Mouse (Mus musculus): ENCODE results near the gene Asb16. TPM values are rescaled to one million over a fixed set of nuclear protein-coding genes. Genes with fewer than 3 reads are reported as not detected.

Asb16 gene
- polyA plus RNA-seq (2012; rRNA removed), result 0.35 and 0.44 TPM in 2 replicates

DNA sequence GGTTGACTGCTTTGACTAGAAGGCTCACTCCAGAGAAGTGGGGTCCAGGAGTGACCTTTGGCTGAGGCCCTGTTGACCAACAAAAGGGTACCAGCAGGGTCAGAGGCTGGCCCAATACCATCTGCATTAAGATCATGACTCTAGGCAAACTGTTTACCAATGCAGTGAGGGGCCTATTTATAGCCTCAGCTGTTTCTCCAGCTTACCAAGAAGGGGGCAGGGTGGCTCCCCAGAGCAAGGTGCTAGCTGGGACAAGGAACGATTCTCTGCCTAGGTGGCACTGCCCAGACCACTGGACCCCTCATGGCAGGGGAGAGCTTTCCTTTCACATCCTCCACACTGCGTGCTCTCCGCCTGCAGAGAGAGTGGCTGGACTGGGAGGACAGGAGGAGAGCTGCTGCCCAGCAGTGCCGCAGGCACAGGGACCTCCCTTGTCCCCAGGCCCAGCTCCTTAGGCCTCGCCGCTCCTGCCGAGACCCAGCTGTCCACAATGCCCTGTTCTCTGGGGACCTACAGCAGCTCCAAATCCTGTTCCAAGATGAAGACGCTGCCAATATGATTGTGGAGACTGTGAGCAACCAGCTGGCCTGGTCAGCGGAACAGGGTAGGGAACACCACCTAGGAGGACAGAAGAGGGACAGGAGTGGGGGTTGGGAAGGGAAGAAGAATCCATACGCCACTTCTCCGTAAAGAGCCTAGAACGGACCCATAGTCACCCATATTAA is at the start of gene Asb16:
Asb16 (plus strand) TSS at position 224 of the 725 bp plus-strand sequence.

DNA sequence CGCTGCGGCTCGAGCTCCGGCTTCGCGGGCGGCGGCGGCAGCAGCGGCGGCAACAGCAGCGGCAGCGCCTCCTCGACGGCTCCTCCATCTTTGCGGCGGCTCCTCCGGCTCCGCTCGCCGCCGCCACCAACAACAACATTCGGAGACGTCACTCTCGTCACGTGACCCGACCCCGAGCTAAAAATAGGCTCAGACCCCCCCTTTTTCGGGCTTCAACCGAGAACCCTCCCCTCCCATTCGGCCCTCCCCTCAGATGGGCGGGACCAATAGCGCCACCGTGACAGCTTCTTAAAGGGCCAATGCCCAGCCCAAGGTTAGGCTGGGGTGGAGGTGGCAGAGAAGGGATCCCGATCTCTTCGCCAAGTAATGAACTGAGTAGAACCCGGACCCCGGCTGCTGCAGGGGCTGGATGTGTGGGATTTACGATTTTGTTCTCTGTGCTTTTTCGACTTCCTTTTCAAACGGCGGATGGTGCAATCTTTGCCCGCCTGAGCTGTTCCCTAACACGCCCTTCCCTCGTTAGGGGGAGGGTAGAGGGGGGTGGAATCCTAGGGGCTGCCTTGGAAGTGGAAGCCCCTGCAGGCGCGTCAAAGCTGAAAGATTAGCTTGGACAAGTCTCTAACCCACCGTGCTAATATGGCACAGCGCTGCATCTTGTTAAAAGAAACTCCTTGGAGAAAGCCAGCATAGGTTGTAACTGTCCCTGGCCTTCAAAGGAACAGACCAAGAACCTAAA is 38.4 kb upstream of the Asb16 start, which contains the start of gene Hdac5:
Hdac5 (minus strand) TSS at position 161 of the 736 bp plus-strand sequence.

DNA sequence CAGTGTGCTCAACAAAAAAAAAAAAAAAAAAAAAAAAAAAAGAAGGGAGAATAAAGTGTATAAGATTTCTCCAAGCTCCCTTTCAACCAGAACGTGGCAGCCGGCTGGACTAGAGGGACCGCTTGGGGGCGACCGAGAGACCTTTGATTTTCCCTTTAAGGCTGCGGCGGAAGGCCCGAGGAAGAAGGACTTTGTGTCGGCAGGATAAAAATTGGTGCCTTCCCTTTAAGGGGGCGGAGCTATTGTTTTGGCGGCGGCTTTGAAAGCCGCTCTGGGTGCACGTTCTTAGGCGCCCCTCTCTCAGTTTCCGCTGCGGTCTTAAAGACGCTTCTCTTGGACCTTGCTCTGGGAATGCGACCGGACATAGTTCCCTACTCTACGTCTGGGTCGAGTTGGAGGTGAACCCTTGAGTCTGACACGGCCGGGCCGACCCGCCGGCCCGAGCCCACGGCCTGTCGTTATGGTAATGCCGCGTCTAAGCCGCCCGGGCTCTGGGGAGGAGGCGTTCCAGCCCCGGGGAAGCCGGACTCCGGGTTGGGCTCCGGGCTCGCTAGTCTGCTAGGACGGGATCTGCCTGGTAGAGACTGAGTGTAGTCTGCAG is 19.8 kb upstream of the Asb16 start, which contains the start of gene BC030867:
BC030867 (plus strand) TSS at position 253 of the 601 bp plus-strand sequence.

DNA sequence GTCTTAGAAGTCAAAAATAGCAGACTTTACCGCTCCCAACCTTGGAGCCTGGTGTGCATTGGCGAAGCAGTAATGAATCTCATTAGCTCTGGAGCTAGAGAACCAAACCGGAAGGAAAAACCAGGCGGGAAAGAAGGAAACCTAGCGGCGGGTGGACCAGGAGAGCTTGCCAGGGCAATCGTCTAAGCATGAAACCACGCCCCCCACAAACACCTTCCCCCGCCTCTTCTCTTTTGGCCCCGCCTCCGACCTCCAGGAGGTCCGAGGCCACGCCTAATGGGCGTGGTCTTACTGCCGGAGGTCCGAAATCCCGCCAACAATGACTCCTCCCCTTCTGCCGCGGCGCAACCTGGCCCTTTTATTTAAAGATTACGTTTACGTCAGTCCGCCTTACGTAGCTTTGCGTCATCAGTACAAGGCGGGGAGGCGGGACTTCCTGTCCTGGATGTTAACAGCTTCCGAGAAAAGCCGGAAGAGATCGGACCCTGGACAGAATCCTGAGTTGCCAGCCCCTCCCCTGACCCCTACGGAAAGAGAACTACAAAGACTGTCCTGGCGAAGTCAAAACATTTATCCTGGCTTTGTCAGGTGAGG is 16.1 kb downstream of the Asb16 start, which contains the start of gene Tmub2:
Tmub2 (plus strand) TSS at position 431 of the 594 bp plus-strand sequence.

DNA sequence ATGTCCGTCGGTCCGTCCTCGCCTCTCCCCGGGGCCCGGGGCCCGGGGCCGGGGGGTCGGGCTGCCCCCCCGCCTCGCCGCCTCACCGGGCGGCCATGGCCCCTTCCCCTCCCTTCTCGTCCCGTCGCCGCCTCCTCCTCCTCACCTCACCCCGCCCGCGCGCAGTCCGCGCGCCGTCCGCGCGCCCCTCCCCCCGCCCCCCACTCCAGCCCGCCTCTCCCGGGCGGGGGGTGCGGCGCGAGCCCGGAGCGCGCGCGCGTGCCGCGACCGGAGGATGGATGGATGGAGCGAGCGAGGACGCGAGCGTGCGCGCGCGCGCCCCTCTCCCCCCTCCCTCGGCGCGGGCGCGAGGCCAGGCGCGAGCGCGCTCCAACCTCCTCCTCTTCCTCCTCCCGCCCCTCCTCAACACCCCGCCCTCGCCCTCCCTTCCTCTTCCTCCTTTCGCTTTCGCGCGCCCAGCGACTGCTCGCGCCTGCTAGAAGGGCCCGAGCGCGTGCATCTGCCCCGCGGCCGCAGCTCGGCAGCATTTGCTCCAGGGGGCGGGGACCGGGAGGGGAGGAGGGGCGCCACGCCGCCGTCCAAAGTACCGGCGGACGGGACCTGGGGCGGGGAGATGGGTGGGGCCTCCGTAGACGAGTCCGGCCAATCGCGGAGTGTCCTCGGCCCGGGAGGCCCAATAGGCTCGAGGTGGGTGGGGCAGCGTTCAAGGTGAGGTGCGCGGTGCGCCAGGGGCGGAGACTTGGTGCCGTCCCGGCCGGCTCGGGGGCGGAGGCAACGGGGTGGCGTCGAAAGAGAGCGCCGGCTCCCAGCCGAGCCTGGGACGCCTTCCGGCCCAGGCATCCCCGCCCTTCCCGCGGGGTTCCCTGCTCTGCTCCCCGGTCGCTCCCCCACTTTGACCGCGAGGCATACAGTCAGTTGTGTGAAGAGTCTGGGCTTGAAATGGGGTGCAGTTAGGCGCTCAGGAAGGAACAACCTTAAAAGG is 28.2 kb downstream of the Asb16 start, which contains the start of gene Atxn7l3:
Atxn7l3 (minus strand) TSS at position 141 of the 982 bp plus-strand sequence.

DNA sequence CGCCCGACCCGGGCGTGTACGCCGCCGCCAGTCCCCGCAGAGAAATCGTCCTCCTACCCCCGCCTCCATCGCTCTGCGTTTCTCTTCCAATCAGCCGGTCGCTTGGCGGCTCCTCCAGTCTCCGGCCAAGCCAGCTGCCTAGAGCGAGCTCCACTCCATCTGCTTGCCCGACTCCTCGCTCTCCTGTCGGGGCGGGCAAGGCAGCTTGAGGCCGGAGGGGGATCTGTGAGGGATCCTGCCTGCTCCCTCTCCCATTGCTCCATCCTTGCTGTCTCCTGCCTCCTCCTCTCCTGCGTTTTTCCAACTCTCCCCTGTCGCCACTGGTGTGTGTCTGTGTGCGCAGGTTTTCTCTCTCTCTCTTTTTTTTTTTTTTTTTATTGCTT is 50.9 kb downstream of the Asb16 start, which contains the start of gene Ubtf:
Ubtf (minus strand) TSS at position 333 of the 383 bp plus-strand sequence.

Other genes with a start within 250 kb of the Asb16 start
- gene Mpp3, start 240.3 kb upstream of the Asb16 start, polyA plus RNA-seq (2012; rRNA removed), result 0.27 and 0.40 TPM in 2 replicates
- gene Cd300lg, start 227.2 kb upstream of the Asb16 start, polyA plus RNA-seq (2012; rRNA removed), result 0.37 and 0.38 TPM in 2 replicates
- 10.6 and 12.5 TPM in 2 replicates for gene Mpp2, start 180.2 kb upstream of the Asb16 start, polyA plus RNA-seq (2012; rRNA removed)
- not detected in 2 replicates for gene Ppy, start 167.4 kb upstream of the Asb16 start, polyA plus RNA-seq (2012; rRNA removed)
- gene Pyy, start 160.9 kb upstream of the Asb16 start, polyA plus RNA-seq (2012; rRNA removed), result 0.43 TPM in 1 of 2 replicates, not detected in the other
- 9.0 and 10.4 TPM in 2 replicates for gene Nags, start 123.2 kb upstream of the Asb16 start, polyA plus RNA-seq (2012; rRNA removed)
- 8.1 and 10.1 TPM in 2 replicates for gene Tmem101, start 112.3 kb upstream of the Asb16 start, polyA plus RNA-seq (2012; rRNA removed)
- 15.8 and 18.5 TPM in 2 replicates for gene Lsm12, start 83.4 kb upstream of the Asb16 start, polyA plus RNA-seq (2012; rRNA removed)
- 11.3 and 12.4 TPM in 2 replicates for gene G6pc3, start 79.1 kb upstream of the Asb16 start, polyA plus RNA-seq (2012; rRNA removed)
- gene Hdac5, start 38.6 kb upstream of the Asb16 start, polyA plus RNA-seq (2012; rRNA removed), result 7.8 and 8.7 TPM in 2 replicates
- 8.9 and 10.8 TPM in 2 replicates for gene BC030867, start 19.9 kb upstream of the Asb16 start, polyA plus RNA-seq (2012; rRNA removed)
- 17.8 and 20.8 TPM in 2 replicates for gene Tmub2, start 16.2 kb downstream of the Asb16 start, polyA plus RNA-seq (2012; rRNA removed)
- gene Atxn7l3, start 27.9 kb downstream of the Asb16 start, polyA plus RNA-seq (2012; rRNA removed), result 9.7 and 11.9 TPM in 2 replicates
- 37.1 and 39.9 TPM in 2 replicates for gene Ubtf, start 51.0 kb downstream of the Asb16 start, polyA plus RNA-seq (2012; rRNA removed)
- 475 and 571 TPM in 2 replicates for gene Slc4a1, start 97.5 kb downstream of the Asb16 start, polyA plus RNA-seq (2012; rRNA removed)
- 0.87 and 1.2 TPM in 2 replicates for gene Rundc3a, start 124.7 kb downstream of the Asb16 start, polyA plus RNA-seq (2012; rRNA removed)
- gene Slc25a39, start 139.2 kb downstream of the Asb16 start, polyA plus RNA-seq (2012; rRNA removed), result 139 and 165 TPM in 2 replicates
- 23.0 and 31.6 TPM in 2 replicates for gene Grn, start 161.6 kb downstream of the Asb16 start, polyA plus RNA-seq (2012; rRNA removed)
- gene Fam171a2, start 178.9 kb downstream of the Asb16 start, polyA plus RNA-seq (2012; rRNA removed), result 1.1 and 1.5 TPM in 2 replicates
- 35.8 and 37.7 TPM in 2 replicates for gene Itga2b, start 201.4 kb downstream of the Asb16 start, polyA plus RNA-seq (2012; rRNA removed)

Measured in liver, embryonic 14 days (tissue).